Mouse (Mus musculus): Measurements from ENCODE around the gene Fam166a.

Fam166a gene

DNA sequence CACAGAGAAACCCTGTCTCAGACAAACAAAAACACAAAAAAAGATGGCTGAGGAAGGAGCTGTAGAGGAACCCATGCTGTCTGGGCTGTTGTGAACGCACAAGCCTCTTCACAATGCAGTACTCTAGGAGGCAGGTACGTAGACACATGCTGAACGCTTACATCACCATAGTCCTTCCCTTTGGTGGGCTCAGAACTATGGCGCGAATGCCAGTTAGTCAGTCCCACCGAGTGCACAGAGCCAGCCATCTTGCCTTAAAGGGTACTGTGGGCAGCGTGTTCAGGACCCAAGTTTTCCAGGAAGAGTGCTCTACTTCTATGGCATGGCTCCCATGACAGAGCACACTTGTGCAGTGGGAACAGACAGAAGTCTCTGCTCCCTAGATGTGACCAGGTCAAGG, 34.0 kb upstream of the Fam166a start:
- DNase-seq (ENCODE audit: low read depth in 2 of 2, low spot score in 2 of 2), result no peak

- DNase-seq (ENCODE audit: low read depth in 2 of 2, low spot score in 2 of 2), result peak in 1 of 2 experiments; percentile 33
Measured at GRCm38 (mm10) chr2:25185625-25186574, 32.6 kb upstream of the Fam166a start.

- no peak for DNase-seq (ENCODE audit: low read depth in 2 of 2, low spot score in 2 of 2)
Measured at GRCm38 (mm10) chr2:25186575-25186930, 32.0 kb upstream of the Fam166a start.

- no peak for DNase-seq (ENCODE audit: low read depth in 2 of 2, low spot score in 2 of 2)
Measured at GRCm38 (mm10) chr2:25187841-25188240, 30.7 kb upstream of the Fam166a start.

DNA sequence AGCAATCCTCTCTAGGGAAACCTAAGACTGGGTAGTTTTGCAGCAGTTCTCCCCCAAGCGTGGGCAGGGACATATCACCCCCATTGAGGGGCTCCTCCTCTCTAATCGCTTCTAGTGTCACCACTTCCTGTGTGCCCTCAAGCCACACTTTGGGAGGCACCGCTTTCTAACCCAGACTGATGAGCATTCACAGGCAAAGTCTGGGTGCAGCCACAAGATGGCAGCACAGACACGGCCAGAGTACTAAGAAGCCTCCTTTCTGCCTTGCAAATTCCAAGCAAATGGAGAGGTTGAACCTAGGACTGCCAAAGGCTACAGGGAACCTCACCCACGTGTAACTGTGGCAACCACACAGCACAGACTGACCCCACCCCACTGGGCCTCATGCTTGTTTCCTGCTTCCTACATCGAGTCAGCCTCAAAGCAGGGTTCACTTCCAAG, 25.2 kb upstream of the Fam166a start:
- DNase-seq (ENCODE audit: low read depth in 2 of 2, low spot score in 2 of 2), result peak; percentile 75 to 87

- no peak for DNase-seq (ENCODE audit: low read depth in 2 of 2, low spot score in 2 of 2)
Measured at GRCm38 (mm10) chr2:25194006-25194405, 24.5 kb upstream of the Fam166a start.

- DNase-seq (ENCODE audit: low read depth in 2 of 2, low spot score in 2 of 2), result peak; percentile 31 to 34
Measured at GRCm38 (mm10) chr2:25194486-25195171, 23.9 kb upstream of the Fam166a start.

DNA sequence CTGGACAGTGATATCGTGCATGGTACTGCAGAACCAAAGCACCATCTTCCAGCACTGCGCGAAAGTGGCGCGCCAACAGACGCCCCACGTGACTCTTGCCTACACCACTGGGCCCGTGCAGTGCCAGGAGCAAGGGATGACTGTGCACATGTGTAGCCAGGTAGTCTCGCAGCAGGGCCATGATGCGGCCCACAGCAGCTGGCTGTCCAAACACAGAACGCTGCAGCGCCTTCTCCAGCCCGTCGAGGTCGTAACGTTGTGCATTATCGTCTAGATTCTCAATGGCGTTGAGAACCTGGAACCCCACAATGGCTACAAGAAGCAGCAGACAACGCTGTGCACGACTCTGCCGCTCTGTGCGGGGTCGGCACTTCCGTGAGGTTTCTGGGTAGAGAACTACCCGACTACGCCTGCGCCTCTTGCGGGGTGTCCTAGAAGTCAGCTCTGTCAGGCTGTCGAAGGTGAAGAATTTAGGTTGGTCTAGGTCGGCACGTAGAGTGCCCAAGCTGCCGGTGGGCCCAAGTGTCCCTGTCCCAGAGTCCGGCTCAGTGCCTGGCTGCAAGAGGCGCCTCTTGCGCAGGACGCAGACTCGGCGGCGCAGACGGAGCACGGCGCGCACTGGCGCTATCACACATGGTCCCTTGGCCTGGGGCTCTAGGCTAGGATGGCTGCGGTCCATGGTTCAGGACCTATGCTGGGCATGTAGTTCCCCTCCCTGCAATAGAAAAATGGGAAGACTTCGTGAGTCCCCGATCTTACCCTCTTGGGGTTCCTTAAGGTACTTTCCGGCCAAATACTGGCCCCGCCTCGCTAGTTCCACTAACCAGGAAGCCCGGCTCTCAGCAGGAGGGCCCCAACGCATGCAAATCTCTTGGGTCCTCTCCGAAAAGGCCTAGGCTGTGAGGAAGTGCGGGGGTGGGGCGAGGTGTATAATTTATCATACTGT, 23.1 kb upstream of the Fam166a start:
- DNase-seq (ENCODE audit: low read depth in 2 of 2, low spot score in 2 of 2), result peak; percentile 31 to 50

GRCm38 (mm10) chr2:25196172-25196954, 22.2 kb upstream of the Fam166a start, which contains the start of gene Tor4a:
Gene Tor4a, minus strand, starts transcription at chr2:25196886.
- peak; percentile 61 for DNase-seq (ENCODE audit: low read depth in 2 of 2, low spot score in 2 of 2)

DNA sequence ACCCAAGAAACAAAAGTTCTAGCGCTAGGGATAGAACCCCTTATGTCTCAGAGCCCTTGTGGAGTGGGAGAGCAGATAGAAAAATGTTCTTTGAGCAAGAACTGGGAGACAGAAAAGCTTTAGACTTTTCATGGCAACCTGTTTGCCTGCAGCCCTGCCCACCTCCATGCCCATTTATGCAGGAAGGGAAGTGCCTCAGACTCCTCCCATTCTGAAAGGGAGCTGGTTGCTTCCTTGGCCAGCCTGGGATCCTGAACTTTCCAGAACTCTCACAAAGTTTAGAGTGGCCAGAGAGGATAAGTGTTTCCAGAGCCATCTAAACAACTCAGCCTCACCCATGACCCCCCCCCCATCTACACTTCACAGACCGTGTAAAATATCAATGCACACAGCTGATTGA, 21.4 kb upstream of the Fam166a start:
- DNase-seq (ENCODE audit: low read depth in 2 of 2, low spot score in 2 of 2), result no peak

DNA sequence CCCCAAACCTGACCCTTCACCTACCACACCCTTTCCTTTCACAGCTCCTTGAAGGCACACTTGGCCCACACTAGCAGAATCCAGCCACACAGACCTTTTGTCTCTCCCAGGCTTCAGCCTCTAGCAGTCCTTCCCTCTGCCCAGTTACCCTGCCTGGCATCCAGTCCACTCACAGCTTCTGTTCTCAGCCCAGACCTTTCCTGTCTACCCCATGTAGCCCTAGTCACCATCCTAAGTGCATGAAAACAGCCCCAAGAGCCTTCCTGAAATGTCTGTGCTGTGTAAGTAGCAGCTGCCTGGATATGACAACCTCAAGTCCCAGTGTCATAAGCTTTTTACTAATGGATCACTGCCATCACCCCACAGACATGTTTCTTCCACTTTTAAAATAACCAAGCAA, 20.6 kb upstream of the Fam166a start:
- no peak for DNase-seq (ENCODE audit: low read depth in 2 of 2, low spot score in 2 of 2)

- no peak for DNase-seq (ENCODE audit: low read depth in 2 of 2, low spot score in 2 of 2)
Measured at GRCm38 (mm10) chr2:25200631-25201030, 17.9 kb upstream of the Fam166a start.

GRCm38 (mm10) chr2:25203631-25204214, 14.8 kb upstream of the Fam166a start:
- no peak for DNase-seq (ENCODE audit: low read depth in 2 of 2, low spot score in 2 of 2)

DNA sequence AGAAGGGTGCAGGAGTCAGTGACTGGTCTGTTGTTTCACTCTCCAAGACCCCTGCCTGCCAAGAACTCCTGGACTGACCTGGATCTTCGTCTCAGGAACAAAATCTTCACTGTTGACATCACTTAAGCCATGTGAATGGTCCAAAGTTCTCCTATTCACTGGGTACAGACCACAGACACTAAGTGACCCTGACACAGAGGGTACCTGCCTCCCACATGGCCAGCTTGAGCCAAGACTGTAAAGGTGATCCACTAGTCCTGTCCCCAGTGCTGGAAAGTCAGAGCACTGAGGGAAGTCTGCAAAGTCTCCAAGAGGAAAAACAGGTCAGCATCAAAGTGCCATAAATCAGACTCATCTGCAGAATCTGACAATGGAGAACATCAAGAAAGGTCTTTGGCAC, 11.0 kb upstream of the Fam166a start:
- no peak for DNase-seq (ENCODE audit: low read depth in 2 of 2, low spot score in 2 of 2)

DNA sequence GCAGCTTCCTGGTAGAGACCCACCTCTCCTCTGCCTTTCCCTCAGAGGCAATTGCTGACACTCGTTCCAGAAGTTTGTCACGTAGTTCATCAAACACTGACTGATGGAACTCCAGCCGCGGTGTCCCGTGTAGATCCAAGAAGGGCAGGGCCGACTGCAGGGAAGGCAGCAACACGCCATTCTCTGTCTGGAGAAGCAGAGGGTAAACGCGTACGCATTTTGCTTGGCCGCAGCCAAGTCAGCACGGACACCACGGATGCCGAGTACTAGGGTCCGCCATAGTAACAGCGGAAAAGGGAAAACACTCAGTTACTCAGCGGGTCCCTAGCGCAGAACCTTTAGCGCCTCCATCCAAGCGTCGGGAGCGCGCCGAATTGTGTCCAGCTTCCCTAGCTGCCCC, 7.9 kb upstream of the Fam166a start:
- peak in 1 of 2 experiments; percentile 6 for DNase-seq (ENCODE audit: low read depth in 2 of 2, low spot score in 2 of 2)

DNA sequence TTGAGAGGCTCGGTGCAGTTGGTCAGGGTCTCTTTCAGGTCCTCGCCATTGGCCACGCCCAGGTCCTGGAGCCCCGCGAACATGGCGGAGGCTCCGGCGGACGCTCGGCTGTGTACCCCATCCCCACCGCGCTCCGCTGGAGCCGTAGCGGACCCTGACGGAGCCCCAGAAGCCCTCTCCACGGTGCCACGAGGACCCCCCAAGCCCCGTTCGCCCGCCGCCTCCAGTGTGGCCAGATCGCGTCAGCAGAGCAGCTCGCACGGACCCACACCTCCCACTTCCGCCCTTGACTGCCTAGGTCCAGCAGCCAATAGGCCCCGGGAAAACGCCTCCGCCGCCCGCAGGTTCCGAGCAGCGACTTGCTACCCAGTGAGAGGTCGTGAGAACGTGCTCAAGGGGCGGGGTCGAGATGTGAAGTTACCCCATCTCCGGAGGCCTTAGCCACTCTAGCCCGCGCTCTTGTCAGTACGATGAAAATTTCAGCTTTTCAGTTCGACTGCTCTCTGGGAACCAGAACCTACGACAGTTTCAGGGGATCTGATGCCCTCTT, 7.3 kb upstream of the Fam166a start, which contains the start of gene Nelfb:
Gene Nelfb (minus strand): TSS at position 369 of the 550 bp plus-strand sequence.
- DNase-seq (ENCODE audit: low read depth in 2 of 2, low spot score in 2 of 2), result peak; percentile 77 to 81

GRCm38 (mm10) chr2:25213266-25213865, 5.2 kb upstream of the Fam166a start:
- no peak for DNase-seq (ENCODE audit: low read depth in 2 of 2, low spot score in 2 of 2)

DNA sequence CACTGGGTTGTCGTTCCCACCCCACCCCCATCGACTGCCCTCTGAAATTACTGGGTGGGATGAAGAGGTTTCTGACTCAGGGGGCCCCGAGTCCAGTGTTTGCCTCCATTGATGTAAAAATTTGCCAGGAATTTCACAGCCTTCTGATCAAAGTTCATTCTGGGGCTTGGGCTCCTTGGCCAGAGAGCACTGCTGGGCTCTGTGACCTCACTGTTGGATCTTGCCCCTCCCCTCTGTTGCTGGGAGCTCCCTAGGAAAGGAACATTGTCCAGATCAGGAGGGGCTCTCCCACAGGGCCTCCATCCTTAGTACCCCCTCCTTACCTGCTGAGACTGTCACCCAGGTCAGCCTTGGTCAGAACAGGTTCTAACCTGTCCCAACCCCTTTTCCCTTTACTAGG, 4.1 kb upstream of the Fam166a start, which contains the start of gene Stpg3:
Gene Stpg3 (minus strand): TSS at position 194 of the 400 bp plus-strand sequence.
- DNase-seq (ENCODE audit: low read depth in 2 of 2, low spot score in 2 of 2), result no peak

- DNase-seq (ENCODE audit: low read depth in 2 of 2, low spot score in 2 of 2), result no peak
Measured at GRCm38 (mm10) chr2:25217666-25218065, 879 bp upstream of the Fam166a start.

Data from CD8-positive naive resting alpha-beta T cell, adult 2 months (primary cell).